Mouse (Mus musculus) heart, adult 2 months (tissue): ENCODE measurements around the gene Snrpa1.

Experiments
- CTCF ChIP-seq: fragments of 200-600 bp; IDR thresholded peaks from 2 replicates; pipeline ENCODE4 v1.8.1; 2022; ENCODE audit warnings: antibody characterized with exemption, mild to moderate bottlenecking, moderate library complexity
- POLR2A ChIP-seq: fragments of 200-500 bp; IDR thresholded peaks from 2 replicates; pipeline ENCODE4 v1.6.1; 2011; ENCODE audit warnings: mild to moderate bottlenecking, low read depth, low read length, control low read depth; ENCODE audit not compliant: insufficient read depth

GRCm38 (mm10) chr7:66084546-66084945 lies 25.7 kb downstream of the Snrpa1 start:
- TF ChIP-seq CTCF (no peak), POLR2A (no peak)
